Mouse (Mus musculus) ZHBTc4 (cell line): ENCODE measurements at regions not wholly inside any gene's neighbourhood (a gene's known extent, or its start where the extent isn't known, plus 50 kb on each side); places are given as distances from the start of the nearest gene placed in this dataset.
A peak's percentile ranks its signal among the peaks of the same experiment; 100 is the strongest.
"Not testable (repeated sequence)": the region's sequence is repeated elsewhere in the genome, so short reads cannot be mapped to it uniquely, and the experiment has no call there.

Source experiments
- DNase-seq: peaks from one replicate; pipeline ENCODE4 v3.0.0-alpha.2; 2011; ENCODE audit warnings: low read depth, low spot score

- DNase-seq: no peak
Observed at GRCm38 (mm10) chr13:72280343-72280742, 316.8 kb upstream of the Irx1 start.

DNA sequence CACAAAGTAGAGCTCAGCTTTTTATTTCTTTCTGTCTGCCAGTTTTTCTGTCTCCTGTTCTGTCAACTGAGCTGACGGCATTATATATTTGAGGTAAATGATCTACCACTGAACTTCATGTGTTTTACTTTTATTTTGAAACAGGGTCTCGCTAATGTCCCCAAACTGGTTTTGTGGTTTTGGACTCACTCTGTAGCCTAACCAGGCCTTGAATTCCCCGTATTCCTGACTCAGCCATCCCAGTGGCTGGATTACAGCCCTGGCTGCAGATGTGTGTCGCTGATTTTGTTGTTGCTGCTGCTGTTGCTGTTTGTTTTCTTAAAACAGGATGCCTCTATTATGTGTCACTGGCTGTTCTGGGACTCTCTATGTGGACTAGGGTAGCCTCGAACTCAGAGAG is 317.3 kb upstream of the Irx1 start:
- no peak for DNase-seq

DNA sequence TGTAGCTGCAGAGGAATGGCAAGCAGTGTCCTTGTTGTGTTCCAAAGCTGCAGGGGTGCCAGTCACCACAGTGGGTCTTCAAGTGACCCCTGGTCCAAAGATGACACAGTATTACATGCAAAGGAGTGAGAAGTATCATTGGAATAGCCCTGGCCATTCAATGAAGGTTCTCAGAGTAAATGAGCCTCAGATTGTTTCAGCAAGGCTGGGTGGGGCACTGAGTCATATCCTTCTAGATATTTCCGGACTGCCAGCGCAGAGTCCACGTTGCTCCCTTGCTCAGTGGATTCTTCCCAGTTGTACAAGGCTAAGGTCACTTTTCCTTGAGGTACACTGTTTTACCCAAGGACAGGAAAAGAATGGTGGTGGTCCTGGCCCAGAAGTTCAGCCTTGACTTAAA is 319.2 kb upstream of the Irx1 start:
- DNase-seq: no peak

DNA sequence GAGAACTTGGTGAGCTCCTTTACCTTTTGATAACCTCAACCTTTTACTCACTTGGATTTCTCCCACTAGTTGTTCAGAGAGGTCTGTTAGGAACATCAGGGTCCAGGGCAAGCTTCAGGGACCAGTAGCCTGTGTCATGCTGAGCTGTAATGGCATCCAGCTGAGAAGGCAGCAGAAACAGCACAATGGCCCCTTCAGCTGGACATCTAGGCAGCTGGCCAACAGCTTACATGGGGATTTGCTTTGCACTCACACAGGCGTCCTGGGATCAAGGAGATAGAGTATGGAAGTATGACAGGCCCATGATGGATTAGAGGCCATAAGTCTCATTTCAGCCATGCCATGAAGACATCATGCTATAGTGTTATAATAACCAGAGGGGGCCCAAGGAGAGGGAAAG is 320.2 kb upstream of the Irx1 start:
- DNase-seq: no peak

DNA sequence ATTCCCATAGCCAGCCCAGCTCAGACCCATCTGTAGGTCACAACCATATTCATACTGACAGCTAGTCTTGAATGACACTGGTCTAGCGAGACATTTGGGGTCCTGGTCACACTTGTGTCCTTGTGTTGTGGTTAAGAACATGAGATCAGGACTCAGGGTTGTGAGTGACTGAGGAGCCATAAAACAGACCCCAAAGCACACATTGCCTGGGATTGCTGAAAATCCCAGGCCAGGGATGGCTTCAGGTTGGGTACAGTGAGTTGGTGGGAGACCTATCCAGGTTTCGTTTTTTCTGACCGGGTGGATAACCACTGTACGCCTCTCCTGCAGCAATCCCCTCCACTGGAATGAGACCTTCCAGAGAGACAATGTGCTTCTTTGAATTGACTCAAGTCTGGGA is 322.8 kb upstream of the Irx1 start:
- DNase-seq: no peak

GRCm38 (mm10) chr13:72288381-72289092 is 325.0 kb upstream of the Irx1 start:
- no peak for DNase-seq

GRCm38 (mm10) chr13:72289093-72289501 is 325.6 kb upstream of the Irx1 start:
- DNase-seq: no peak

GRCm38 (mm10) chr13:72292361-72292760 is 328.8 kb upstream of the Irx1 start:
- peak; percentile 65 for DNase-seq

- DNase-seq: no peak
Observed at GRCm38 (mm10) chr13:72293059-72293694, 329.7 kb upstream of the Irx1 start.

- DNase-seq: no peak
Observed at GRCm38 (mm10) chr13:72298264-72298870, 330.3 kb upstream of the Irx2 start.

GRCm38 (mm10) chr13:72299660-72300059 is 329.0 kb upstream of the Irx2 start:
- DNase-seq: no peak

GRCm38 (mm10) chr13:72301114-72301513 is 327.5 kb upstream of the Irx2 start:
- DNase-seq: no peak

- no peak for DNase-seq
Observed at GRCm38 (mm10) chr13:72301841-72302240, 326.8 kb upstream of the Irx2 start.

- DNase-seq: no peak
Observed at GRCm38 (mm10) chr13:72302436-72303125, 326.0 kb upstream of the Irx2 start.

DNA sequence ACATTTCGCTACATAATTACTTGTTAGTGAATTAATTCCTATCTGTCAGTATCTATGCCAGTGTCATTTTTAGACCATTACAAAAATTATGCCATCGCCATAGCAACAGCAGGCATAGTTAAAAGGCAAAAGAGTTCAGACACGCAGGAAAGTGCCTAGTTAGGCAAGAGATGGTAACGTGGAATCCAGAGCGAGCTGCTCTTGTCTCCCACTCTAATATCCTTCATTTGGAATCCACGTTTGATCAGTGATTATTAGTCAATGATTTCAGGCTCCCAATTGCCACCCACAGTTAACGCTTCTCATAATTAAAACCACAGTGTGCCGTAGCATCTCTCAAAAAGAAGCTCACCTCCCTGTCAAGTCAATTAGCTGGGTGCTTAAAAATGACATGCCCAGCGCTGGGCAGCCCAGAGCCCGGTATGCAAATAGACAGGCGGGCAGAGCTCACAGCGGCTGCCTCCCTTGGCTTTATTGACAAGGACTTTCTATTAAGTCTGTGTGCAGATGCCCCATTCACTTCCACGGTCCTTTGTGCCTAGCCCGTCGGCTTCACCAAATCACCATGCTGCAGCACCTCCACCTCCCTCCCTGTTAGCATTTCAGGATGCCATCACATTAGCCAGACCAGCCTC is 325.4 kb upstream of the Irx2 start:
- no peak for DNase-seq

GRCm38 (mm10) chr13:72324041-72324690 is 304.5 kb upstream of the Irx2 start:
- DNase-seq: no peak

GRCm38 (mm10) chr13:72326201-72326600 is 302.4 kb upstream of the Irx2 start:
- not testable (repeated sequence) for DNase-seq

DNA sequence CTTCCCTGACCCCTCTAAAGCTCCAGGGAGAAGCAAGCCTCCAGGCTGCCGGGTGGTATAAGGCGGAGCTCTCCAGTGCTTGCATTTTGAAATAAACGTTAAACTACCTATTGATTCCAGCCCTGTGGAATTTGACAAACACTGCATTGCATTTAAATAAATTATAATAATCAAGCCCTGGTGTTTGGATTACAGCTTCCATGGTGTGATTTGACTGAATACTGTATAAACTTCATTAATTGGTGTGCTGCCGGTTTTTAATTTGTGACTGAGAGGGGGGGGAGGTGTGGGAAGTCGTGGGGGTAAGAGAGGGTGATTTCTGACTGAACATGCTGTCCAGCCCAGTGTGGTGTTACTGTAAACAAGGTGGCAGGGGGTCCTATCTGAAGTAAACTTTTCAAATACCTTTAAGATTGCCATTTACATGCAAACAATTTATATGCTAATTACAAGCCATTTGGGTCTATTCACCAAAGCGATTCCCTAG is 282.9 kb upstream of the Irx2 start:
- peak; percentile 65 for DNase-seq

DNA sequence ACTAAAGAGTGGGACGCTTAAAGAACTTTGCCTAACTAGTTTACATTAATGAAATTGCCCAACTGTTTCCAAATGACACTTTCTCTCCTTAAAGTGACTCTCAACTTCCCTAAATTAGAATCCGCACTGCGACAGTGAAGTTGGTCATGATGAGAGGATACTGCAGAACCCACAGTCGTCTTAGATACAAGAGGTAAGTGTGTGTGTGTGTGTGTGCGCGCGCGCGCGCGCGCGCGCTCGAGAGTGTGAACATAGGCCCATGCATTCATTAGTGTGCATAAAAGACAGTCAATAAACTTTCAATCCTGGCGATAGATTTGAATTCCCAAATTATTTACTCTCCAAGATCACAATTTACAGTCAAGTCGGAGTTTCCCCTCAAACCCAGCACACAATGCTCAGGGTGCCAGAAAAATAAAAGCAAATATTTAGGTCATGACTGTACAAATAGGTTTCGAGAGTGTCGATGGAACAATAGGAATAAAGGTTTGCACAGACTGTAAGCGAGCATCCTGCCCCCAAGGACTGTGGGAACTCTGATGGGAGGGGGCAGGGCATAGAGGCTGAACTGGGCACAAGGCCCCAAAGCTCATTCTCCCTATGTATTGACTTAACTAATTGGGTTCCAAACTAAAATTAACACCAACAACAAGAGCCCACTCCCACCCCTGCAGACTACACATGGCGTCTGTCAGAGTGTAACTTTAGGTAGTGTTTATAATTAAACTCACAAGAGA is 282.2 kb upstream of the Irx2 start:
- no peak for DNase-seq

DNA sequence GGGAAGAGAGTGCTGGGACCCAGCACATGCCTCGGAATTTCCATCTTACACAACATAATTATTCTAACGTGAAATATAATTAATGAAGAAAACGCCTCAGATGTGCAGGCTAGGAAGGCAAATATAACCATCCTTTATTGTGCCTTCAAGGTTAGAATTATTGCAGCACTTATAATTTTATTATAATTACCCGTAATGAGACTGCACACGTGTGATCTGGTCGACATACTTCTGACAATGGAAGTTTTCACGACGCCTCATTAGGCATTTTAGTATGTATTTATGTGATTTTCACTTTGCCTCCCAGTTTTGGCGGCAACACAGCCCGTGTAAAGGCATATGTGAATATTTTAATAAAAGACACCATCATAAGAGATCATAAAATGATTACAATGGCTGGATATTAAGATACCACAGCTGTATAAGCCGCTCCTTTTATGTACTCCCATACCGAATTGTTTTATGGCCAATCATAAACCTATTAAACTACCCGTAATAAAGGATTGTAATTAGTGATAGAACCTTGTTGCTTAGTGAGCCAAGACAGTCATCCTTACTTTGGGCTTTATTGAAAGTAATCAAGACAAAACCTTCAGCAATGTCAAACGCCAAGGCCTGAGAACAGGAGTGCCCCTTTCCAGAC is 281.6 kb upstream of the Irx2 start:
- DNase-seq: no peak
